Mouse (Mus musculus): ENCODE measurements around the gene Atp13a2.

DNA sequence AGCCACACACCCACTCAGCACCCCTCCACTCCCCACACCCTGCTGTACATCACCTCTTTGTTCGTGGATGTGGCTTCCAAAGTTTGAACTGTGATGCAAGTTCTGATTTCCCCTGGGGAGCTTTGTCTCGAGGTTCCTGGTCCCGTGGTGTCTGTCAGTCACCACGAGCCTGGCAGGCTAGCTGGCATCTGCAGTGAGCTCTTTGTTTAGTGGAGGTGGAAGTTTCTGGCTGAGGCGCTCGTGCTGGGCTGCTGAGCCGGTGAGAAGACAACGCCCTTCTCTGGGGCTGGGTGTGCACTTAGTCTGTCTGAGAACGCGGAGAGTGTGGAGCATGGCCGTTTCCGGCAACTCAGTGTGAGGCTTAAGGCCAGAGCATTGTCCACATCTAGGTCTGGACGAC is 15.0 kb upstream of the Atp13a2 start:
- TF ChIP-seq TAL1 (IDR thresholded peaks at IDR 0.05; ENCODE audit: low read length) (no peak), GATA1 (IDR thresholded peaks at IDR 0.05; ENCODE audit: low read length) (no peak)
